Mouse (Mus musculus) megakaryocyte, embryonic 14.5 days (primary cell): ENCODE results near the gene Fgfbp3.

ENCODE experiments used
- FLI1 ChIP-seq: IDR thresholded peaks from 2 replicates; pipeline ENCODE4 v1.6.1; 2012; ENCODE audit warnings: low read length, inconsistent platforms, mixed read lengths
- GATA1 ChIP-seq: IDR thresholded peaks from 3 replicates; pipeline ENCODE4 v1.6.1; 2012; ENCODE audit warnings: mixed read lengths, low read length, inconsistent platforms, borderline replicate concordance

GRCm38 (mm10) chr19:36932613-36933012 is 13.2 kb upstream of the Fgfbp3 start:
- TF ChIP-seq GATA1 = no peak
- no peak for TF ChIP-seq FLI1
